Mouse (Mus musculus) limb, embryonic 11.5 days (tissue): ENCODE data around the gene Bcl7b. TPM values are rescaled to one million over a fixed set of nuclear protein-coding genes. Genes with fewer than 3 reads are reported as not detected.

Source experiments
- microRNA-seq: library from miRNA; unstranded; fragments of <30 nt; microRNA quantifications from one replicate; pipeline ENCODE4, GENCODE M21; 2016
- polyA plus RNA-seq: library from polyadenylated mRNA; unstranded; fragments of >200 nt; fragmentation: Nextera tagmentation; extraction: Ambion mirVana; gene quantifications from 2 replicates; pipeline ENCODE4 v1.2.1, GENCODE M21; 2014

Bcl7b gene
- polyA plus RNA-seq, 1 experiment from 2014 or later, result 45.6 TPM

Small RNAs within 50 kb of the gene (microRNA-seq; reads per million reads assigned to microRNA genes)
- not detected for gene Gm25315

Other genes with a start within 250 kb of the Bcl7b start
- gene Mettl27, start 235.9 kb upstream of the Bcl7b start, polyA plus RNA-seq, result 13.7 and 17.2 TPM in 2 replicates
- 13.6 and 13.9 TPM in 2 replicates for gene Cldn4, start 221.3 kb upstream of the Bcl7b start, polyA plus RNA-seq
- gene Cldn3, start 182.1 kb upstream of the Bcl7b start, polyA plus RNA-seq, result 3.4 and 4.3 TPM in 2 replicates
- 27.8 and 28.5 TPM in 2 replicates for gene Abhd11, start 159.1 kb upstream of the Bcl7b start, polyA plus RNA-seq
- gene Stx1a, start 144.8 kb upstream of the Bcl7b start, polyA plus RNA-seq, result 8.2 and 10.2 TPM in 2 replicates
- gene Dnajc30, start 104.1 kb upstream of the Bcl7b start, polyA plus RNA-seq, result 33.3 and 34.1 TPM in 2 replicates
- 156 and 157 TPM in 2 replicates for gene Bud23, start 103.3 kb upstream of the Bcl7b start, polyA plus RNA-seq
- 10.0 and 10.7 TPM in 2 replicates for gene Vps37d, start 90.0 kb upstream of the Bcl7b start, polyA plus RNA-seq
- 3.2 and 3.3 TPM in 2 replicates for gene Mlxipl, start 78.4 kb upstream of the Bcl7b start, polyA plus RNA-seq
- 21.4 and 22.5 TPM in 2 replicates for gene Tbl2, start 18.6 kb upstream of the Bcl7b start, polyA plus RNA-seq
- gene Baz1b, start 19.0 kb downstream of the Bcl7b start, polyA plus RNA-seq, result 71.5 and 77.1 TPM in 2 replicates
- gene Fzd9, start 82.9 kb downstream of the Bcl7b start, polyA plus RNA-seq, result 3.3 TPM in 2 replicates
- 0.12 and 0.20 TPM in 2 replicates for gene Fkbp6, start 181.8 kb downstream of the Bcl7b start, polyA plus RNA-seq
- gene Trim50, start 185.0 kb downstream of the Bcl7b start, polyA plus RNA-seq, result not detected in 2 replicates
- 31.5 and 36.1 TPM in 2 replicates for gene Nsun5, start 201.7 kb downstream of the Bcl7b start, polyA plus RNA-seq
- gene Pom121, start 226.3 kb downstream of the Bcl7b start, polyA plus RNA-seq, result 21.4 and 21.8 TPM in 2 replicates